Mouse (Mus musculus): ENCODE data around the gene Rabep1. TPM values are rescaled to one million over a fixed set of nuclear protein-coding genes. Genes with fewer than 3 reads are reported as not detected.

The Rabep1 gene
- polyA plus RNA-seq, 1 experiment: 11.9 TPM

DNA sequence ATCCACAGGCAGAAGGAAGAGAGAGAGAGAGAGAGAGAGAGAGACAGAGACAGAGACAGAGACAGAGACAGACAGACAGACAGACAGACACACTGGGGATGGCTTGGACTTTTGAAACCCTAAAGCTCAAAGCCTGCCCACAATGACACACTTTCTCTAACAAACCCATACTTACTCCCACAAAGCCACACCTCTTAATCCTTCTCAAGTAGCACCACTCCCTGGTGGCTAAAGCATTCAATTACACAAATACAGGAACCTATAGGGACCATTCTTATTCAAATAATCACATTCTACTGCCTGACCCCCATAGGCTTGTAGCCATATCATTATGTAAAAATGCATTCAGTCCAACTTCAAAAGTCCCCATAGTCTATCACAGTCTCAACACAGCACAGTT, 11.2 kb upstream of the Rabep1 start:
- no peak overlapping the region for H3K4me3 ChIP-seq (ENCODE audit: insufficient read depth, poor library complexity, severe bottlenecking)
- no peak for TF ChIP-seq USF1 (IDR thresholded peaks at IDR 0.05; ENCODE audit: low read depth)
- TF ChIP-seq MYOG (IDR thresholded peaks at IDR 0.05; ENCODE audit: control insufficient read depth, extremely low read depth, insufficient read length): no peak
- no peak for TF ChIP-seq MYOD1 (IDR thresholded peaks at IDR 0.05; ENCODE audit: control insufficient read depth, insufficient read length, low read depth)
- TF ChIP-seq FOSL1 (IDR thresholded peaks at IDR 0.05; ENCODE audit: insufficient read depth, low read length, poor library complexity, severe bottlenecking): no peak
- TF ChIP-seq CTCF (IDR thresholded peaks at IDR 0.05; ENCODE audit: control insufficient read depth, insufficient read depth, insufficient read length): no peak
- no peak for TF ChIP-seq MAX (IDR thresholded peaks at IDR 0.05)
- no peak for TF ChIP-seq CEBPB (IDR thresholded peaks at IDR 0.05; ENCODE audit: low read depth)
- H3K27me3 ChIP-seq (ENCODE audit: control insufficient read depth, insufficient read depth, insufficient read length): no peaks in the 10 kb centered on the region
- H3K79me3 ChIP-seq (ENCODE audit: low read depth): no peaks in the 10 kb centered on the region
- H3K79me2 ChIP-seq (ENCODE audit: control insufficient read depth, insufficient read depth): no peaks in the 10 kb centered on the region
- H3K36me3 ChIP-seq (ENCODE audit: control insufficient read depth, insufficient read depth): no peaks in the 10 kb centered on the region
- no peak overlapping the region for H3ac ChIP-seq (ENCODE audit: control insufficient read depth, insufficient read length, low read depth)

DNA sequence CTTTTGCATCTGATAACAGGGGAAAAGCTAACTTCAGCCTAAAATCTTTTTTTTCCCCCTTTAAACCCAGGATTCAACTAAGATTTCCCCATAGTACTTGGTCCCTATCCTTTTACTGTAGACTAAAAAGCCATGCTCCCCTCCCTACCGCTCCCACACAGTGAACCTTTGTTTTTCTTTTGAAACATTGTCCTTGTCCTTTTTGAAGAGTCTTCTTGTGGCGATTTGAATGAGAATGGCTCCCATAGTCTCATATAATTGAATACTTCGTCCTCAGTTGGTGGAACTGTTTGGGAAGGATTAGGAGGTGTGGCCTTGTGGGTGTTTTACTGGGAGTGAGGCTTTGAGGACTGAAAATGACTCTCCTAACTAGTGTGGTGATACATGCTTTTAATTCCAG, 10.7 kb upstream of the Rabep1 start:
- Histone ChIP-seq H3K27me3 (ENCODE audit: control insufficient read depth, insufficient read depth, insufficient read length) (no peaks in the 10 kb centered on the region), H3K79me2 (ENCODE audit: control insufficient read depth, insufficient read depth) (no peaks in the 10 kb centered on the region), H3K4me3 (ENCODE audit: insufficient read depth, poor library complexity, severe bottlenecking) (no peak overlapping the region), H3K36me3 (ENCODE audit: control insufficient read depth, insufficient read depth) (no peaks in the 10 kb centered on the region), H3ac (ENCODE audit: control insufficient read depth, insufficient read length, low read depth) (no peak overlapping the region), H3K79me3 (ENCODE audit: low read depth) (no peaks in the 10 kb centered on the region)
- TF ChIP-seq CTCF (IDR thresholded peaks at IDR 0.05; ENCODE audit: control insufficient read depth, insufficient read depth, insufficient read length): no peak
- no peak for TF ChIP-seq CEBPB (IDR thresholded peaks at IDR 0.05; ENCODE audit: low read depth)
- TF ChIP-seq FOSL1 (IDR thresholded peaks at IDR 0.05; ENCODE audit: insufficient read depth, low read length, poor library complexity, severe bottlenecking): no peak
- TF ChIP-seq MAX (IDR thresholded peaks at IDR 0.05): no peak
- no peak for TF ChIP-seq USF1 (IDR thresholded peaks at IDR 0.05; ENCODE audit: low read depth)
- no peak for TF ChIP-seq MYOD1 (IDR thresholded peaks at IDR 0.05; ENCODE audit: control insufficient read depth, insufficient read length, low read depth)

DNA sequence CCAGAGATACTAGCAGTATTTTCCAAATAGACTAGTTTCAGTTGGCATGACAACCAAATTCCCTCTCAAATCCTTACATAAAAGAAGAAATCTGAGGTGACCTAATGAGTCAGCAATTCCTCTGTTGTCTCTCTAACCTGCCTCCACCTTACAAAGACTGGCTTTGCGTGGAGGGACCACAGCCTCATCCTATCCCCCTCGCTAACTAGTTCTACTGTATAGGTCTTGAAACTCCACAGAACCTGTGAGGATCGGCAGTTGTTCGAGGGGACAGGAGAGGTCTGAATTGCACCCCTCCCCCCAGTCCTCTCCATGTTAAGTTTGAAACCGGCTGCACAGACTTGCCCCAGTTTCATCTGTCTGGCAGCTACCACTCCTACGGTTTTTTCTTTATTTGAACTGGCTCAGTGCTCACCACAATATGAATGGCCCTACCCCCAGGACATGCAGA, 9.2 kb upstream of the Rabep1 start:
- no peaks in the 10 kb centered on the region for H3K79me2 ChIP-seq (ENCODE audit: control insufficient read depth, insufficient read depth)
- no peaks in the 10 kb centered on the region for H3K36me3 ChIP-seq (ENCODE audit: control insufficient read depth, insufficient read depth)
- H3K79me3 ChIP-seq (ENCODE audit: low read depth): no peaks in the 10 kb centered on the region
- no peak overlapping the region for H3ac ChIP-seq (ENCODE audit: control insufficient read depth, insufficient read length, low read depth)
- no peak for TF ChIP-seq CTCF (IDR thresholded peaks at IDR 0.05; ENCODE audit: control insufficient read depth, insufficient read depth, insufficient read length)
- no peak for TF ChIP-seq CEBPB (IDR thresholded peaks at IDR 0.05; ENCODE audit: low read depth)
- H3K4me3 ChIP-seq (ENCODE audit: insufficient read depth, poor library complexity, severe bottlenecking): no peak overlapping the region
- H3K27me3 ChIP-seq (ENCODE audit: control insufficient read depth, insufficient read depth, insufficient read length): no peaks in the 10 kb centered on the region

DNA sequence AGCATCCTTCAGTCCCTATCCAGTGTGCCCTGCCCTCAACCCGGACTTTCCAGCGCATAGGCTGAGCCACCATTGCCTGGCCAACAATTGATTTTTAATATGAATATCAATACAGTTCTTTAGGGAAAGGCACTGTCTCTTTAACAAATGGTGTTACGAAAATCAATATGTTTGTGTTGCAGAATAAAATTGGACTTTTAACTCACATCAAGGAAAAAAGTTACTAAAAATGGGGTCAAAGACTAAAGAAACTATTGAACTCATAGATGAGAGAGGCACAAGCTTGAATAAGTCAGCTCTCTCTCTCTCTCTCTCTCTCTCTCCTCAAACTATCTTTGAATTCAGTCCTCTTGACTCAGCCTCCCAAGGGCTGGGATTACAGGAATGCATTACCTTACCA, 7.5 kb upstream of the Rabep1 start:
- H3ac ChIP-seq (ENCODE audit: control insufficient read depth, insufficient read length, low read depth): no peak overlapping the region
- TF ChIP-seq USF1 (IDR thresholded peaks at IDR 0.05; ENCODE audit: low read depth) (no peak), MAX (IDR thresholded peaks at IDR 0.05) (no peak), CEBPB (IDR thresholded peaks at IDR 0.05; ENCODE audit: low read depth) (no peak), CTCF (IDR thresholded peaks at IDR 0.05; ENCODE audit: control insufficient read depth, insufficient read depth, insufficient read length) (no peak), MYOG (IDR thresholded peaks at IDR 0.05; ENCODE audit: control insufficient read depth, extremely low read depth, insufficient read length) (no peak), MYOD1 (IDR thresholded peaks at IDR 0.05; ENCODE audit: control insufficient read depth, insufficient read length, low read depth) (no peak)
- H3K36me3 ChIP-seq (ENCODE audit: control insufficient read depth, insufficient read depth): no peaks in the 10 kb centered on the region
- H3K79me2 ChIP-seq (ENCODE audit: control insufficient read depth, insufficient read depth): no peaks in the 10 kb centered on the region
- H3K27me3 ChIP-seq (ENCODE audit: control insufficient read depth, insufficient read depth, insufficient read length): no peaks in the 10 kb centered on the region
- no peak overlapping the region for H3K4me3 ChIP-seq (ENCODE audit: insufficient read depth, poor library complexity, severe bottlenecking)
- H3K79me3 ChIP-seq (ENCODE audit: low read depth): no peaks in the 10 kb centered on the region

DNA sequence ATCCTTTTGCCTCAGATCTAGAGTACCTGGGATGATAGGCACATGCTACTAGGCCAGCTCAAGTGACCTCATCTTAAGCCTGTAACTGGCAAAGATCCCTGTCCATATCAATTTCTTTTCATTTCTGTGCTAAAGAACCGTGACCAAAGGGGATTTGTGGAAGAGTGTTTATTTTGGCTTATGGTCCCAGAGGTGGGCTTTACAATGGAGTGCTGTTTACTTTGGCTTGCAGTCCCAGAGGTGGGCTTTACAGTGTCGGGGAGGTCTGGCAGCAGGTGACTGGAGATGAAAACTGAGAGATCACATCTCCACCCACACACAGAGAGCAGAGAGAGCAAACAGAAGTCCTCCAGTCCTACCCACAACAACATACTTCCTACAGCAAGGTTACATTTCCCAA, 6.0 kb upstream of the Rabep1 start:
- Histone ChIP-seq H3K79me3 (ENCODE audit: low read depth) (no peaks in the 10 kb centered on the region), H3ac (ENCODE audit: control insufficient read depth, insufficient read length, low read depth) (no peak overlapping the region), H3K79me2 (ENCODE audit: control insufficient read depth, insufficient read depth) (no peaks in the 10 kb centered on the region), H3K4me3 (ENCODE audit: insufficient read depth, poor library complexity, severe bottlenecking) (no peak overlapping the region), H3K36me3 (ENCODE audit: control insufficient read depth, insufficient read depth) (no peaks in the 10 kb centered on the region), H3K27me3 (ENCODE audit: control insufficient read depth, insufficient read depth, insufficient read length) (no peaks in the 10 kb centered on the region)
- TF ChIP-seq CTCF (IDR thresholded peaks at IDR 0.05; ENCODE audit: control insufficient read depth, insufficient read depth, insufficient read length) (no peak), MAX (IDR thresholded peaks at IDR 0.05) (no peak), MYOG (IDR thresholded peaks at IDR 0.05; ENCODE audit: control insufficient read depth, extremely low read depth, insufficient read length) (no peak), CEBPB (IDR thresholded peaks at IDR 0.05; ENCODE audit: low read depth) (no peak), USF1 (IDR thresholded peaks at IDR 0.05; ENCODE audit: low read depth) (no peak), FOSL1 (IDR thresholded peaks at IDR 0.05; ENCODE audit: insufficient read depth, low read length, poor library complexity, severe bottlenecking) (no peak), MYOD1 (IDR thresholded peaks at IDR 0.05; ENCODE audit: control insufficient read depth, insufficient read length, low read depth) (no peak)

DNA sequence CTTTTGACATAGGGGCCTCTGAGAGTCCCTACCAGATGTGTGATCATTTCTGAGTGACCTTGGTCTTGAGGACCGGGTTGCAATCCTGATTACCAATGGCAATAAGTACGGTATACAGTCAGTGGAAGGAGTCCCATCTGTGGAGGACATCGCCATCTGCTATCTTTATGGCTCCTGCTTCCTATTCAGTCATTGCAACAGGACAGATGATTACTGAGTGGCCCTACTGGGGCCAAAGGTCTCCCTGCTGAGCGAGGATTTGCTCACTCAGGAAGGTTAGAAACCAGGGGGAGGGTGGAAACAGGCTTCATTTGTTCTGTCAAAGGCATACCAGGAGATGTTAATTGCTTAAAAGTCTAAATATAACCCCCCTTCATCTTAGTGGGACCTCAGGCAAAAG, 1.6 kb upstream of the Rabep1 start:
- Histone ChIP-seq H3K36me3 (ENCODE audit: control insufficient read depth, insufficient read depth) (no peaks in the 10 kb centered on the region), H3K79me2 (ENCODE audit: control insufficient read depth, insufficient read depth) (peaks cover 34% of the 10 kb centered on the region), H3K27me3 (ENCODE audit: control insufficient read depth, insufficient read depth, insufficient read length) (no peaks in the 10 kb centered on the region), H3ac (ENCODE audit: control insufficient read depth, insufficient read length, low read depth) (no peak overlapping the region), H3K79me3 (ENCODE audit: low read depth) (peaks cover 29% of the 10 kb centered on the region), H3K4me3 (ENCODE audit: insufficient read depth, poor library complexity, severe bottlenecking) (no peak overlapping the region)
- TF ChIP-seq USF1 (IDR thresholded peaks at IDR 0.05; ENCODE audit: low read depth) (no peak), CEBPB (IDR thresholded peaks at IDR 0.05; ENCODE audit: low read depth) (no peak), MYOG (IDR thresholded peaks at IDR 0.05; ENCODE audit: control insufficient read depth, extremely low read depth, insufficient read length) (no peak), CTCF (IDR thresholded peaks at IDR 0.05; ENCODE audit: control insufficient read depth, insufficient read depth, insufficient read length) (no peak), MYOD1 (IDR thresholded peaks at IDR 0.05; ENCODE audit: control insufficient read depth, insufficient read length, low read depth) (no peak), FOSL1 (IDR thresholded peaks at IDR 0.05; ENCODE audit: insufficient read depth, low read length, poor library complexity, severe bottlenecking) (no peak), MAX (IDR thresholded peaks at IDR 0.05) (no peak)
